ENCODE assay signal across 8 mouse cellular contexts in the genomic region with DNA sequence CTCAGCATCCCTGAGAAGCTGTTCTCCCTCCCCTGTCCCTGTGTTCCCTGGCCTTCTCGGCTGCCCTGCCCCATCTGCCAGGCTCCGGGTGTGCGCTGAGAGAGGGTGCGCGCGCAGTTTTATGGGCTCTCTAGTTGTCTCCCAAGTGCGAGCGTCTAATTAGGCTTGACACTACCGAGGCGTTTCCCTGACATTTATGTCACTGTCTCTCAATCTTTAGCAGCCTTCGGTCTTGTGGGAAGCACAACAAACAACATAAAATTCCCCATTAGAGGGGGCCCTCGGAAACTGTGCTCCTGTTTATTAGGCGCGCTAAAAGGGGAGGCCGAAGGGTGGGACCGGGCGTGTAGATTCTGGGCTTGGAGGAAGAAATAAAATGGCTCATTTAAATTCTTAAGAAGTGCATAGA.
DNase-seq lines count a peak whose midpoint lies in the region; ATAC-seq and TF ChIP-seq lines count a peak whose summit lies in the region.

No protein-coding gene starts in this region.

- peak overlapping the region; percentile 35 for H3K4me3 ChIP-seq in lung, embryonic 14.5 days (ENCODE audit: low read depth, low read length)
- peak overlapping the region; percentile 43 for H3K4me3 ChIP-seq in heart, embryonic 15.5 days
- peak overlapping the region; percentile 32 for H3K4me3 ChIP-seq in neural tube, embryonic 15.5 days (replicated peaks)

- peak; percentile 65 for DNase-seq in lung, embryonic 14.5 days
- no peak for DNase-seq in lung, adult 18-20 months
- peak; percentile 87 for DNase-seq in embryo, embryonic 11 days
- DNase-seq in liver, result peak; percentile 42
- no peak for DNase-seq in layer of hippocampus, postnatal 25 days (ENCODE audit: extremely low spot score in 1 of 2, low spot score in 1 of 2)
- no peak for DNase-seq in urinary bladder, postnatal 25 days (ENCODE audit: low spot score)

- H3K9ac ChIP-seq in lung, embryonic 14.5 days, result no peak overlapping the region
- peak overlapping the region; percentile 31; the same call in 1 of the 2 replicates for H3K9ac ChIP-seq in heart, embryonic 15.5 days
- H3K9ac ChIP-seq in neural tube, embryonic 15.5 days (replicated peaks), result peak overlapping the region; percentile 7; the same call in 1 of the 2 replicates

- no peaks in the 10 kb centered on the region for H3K27me3 ChIP-seq in lung, embryonic 14.5 days (ENCODE audit: insufficient read depth, low read length)
- H3K27me3 ChIP-seq in heart, embryonic 15.5 days, result no peaks in the 10 kb centered on the region
- no peaks in the 10 kb centered on the region for H3K27me3 ChIP-seq in neural tube, embryonic 15.5 days (replicated peaks)

- 1% methylated on average over 17 of the region's 17 CpGs for WGBS in lung, embryonic 14.5 days
- WGBS in heart, embryonic 15.5 days, result 5% methylated on average over 17 of the region's 17 CpGs
- WGBS in neural tube, embryonic 15.5 days, result 0% methylated on average over 17 of the region's 17 CpGs

- H3K36me3 ChIP-seq in lung, embryonic 14.5 days (ENCODE audit: insufficient read depth), result no peaks in the 10 kb centered on the region
- no peaks in the 10 kb centered on the region for H3K36me3 ChIP-seq in heart, embryonic 15.5 days
- H3K36me3 ChIP-seq in neural tube, embryonic 15.5 days, result no peaks in the 10 kb centered on the region

- peaks cover 7% of the 10 kb centered on the region; the same call in 1 of the 2 replicates for H3K4me1 ChIP-seq in lung, embryonic 14.5 days (ENCODE audit: insufficient read depth)
- H3K4me1 ChIP-seq in heart, embryonic 15.5 days (replicated peaks), result peaks cover 6% of the 10 kb centered on the region; the same call in 1 of the 2 replicates
- peaks cover 16% of the 10 kb centered on the region for H3K4me1 ChIP-seq in neural tube, embryonic 15.5 days

- TF ChIP-seq CTCF in lung, embryonic 14.5 days (IDR thresholded peaks at IDR 0.05; ENCODE audit: low read depth), result no peak

- peak overlapping the region; percentile 75 for H3K4me2 ChIP-seq in lung, embryonic 14.5 days
- peak overlapping the region; percentile 66 for H3K4me2 ChIP-seq in heart, embryonic 15.5 days
- peak overlapping the region; percentile 59 for H3K4me2 ChIP-seq in neural tube, embryonic 15.5 days

- H3K9me3 ChIP-seq in lung, embryonic 14.5 days (ENCODE audit: low read depth, low read length), result no peaks in the 10 kb centered on the region
- H3K9me3 ChIP-seq in heart, embryonic 15.5 days (replicated peaks), result no peaks in the 10 kb centered on the region
- H3K9me3 ChIP-seq in neural tube, embryonic 15.5 days (replicated peaks), result no peaks in the 10 kb centered on the region

- peak; percentile 72; the same call in 1 of the 2 replicates for ATAC-seq in lung, embryonic 14.5 days (ENCODE audit: insufficient read depth)
- ATAC-seq in heart, embryonic 15.5 days (replicated peaks; ENCODE audit: insufficient number of reproducible peaks, insufficient read depth, low FRiP score, low read depth), result peak; percentile 55; the same call in 1 of the 2 replicates
- ATAC-seq in neural tube, embryonic 15.5 days (ENCODE audit: low FRiP score), result peak; percentile 84

- H3K27ac ChIP-seq in lung, embryonic 14.5 days (ENCODE audit: low read depth), result no peak overlapping the region
- no peak overlapping the region for H3K27ac ChIP-seq in heart, embryonic 15.5 days
- H3K27ac ChIP-seq in neural tube, embryonic 15.5 days (replicated peaks), result no peak overlapping the region

Comparison
In these comparisons a context has a peak if more than half of its experiments do, and no peak if none do; other contexts are left out.
1. DNase-seq: peak in lung, embryonic 14.5 days (single experiment), embryo, embryonic 11 days (single experiment) and liver (single experiment); none in lung, adult 18-20 months (0 of 2), layer of hippocampus, postnatal 25 days (0 of 2) and urinary bladder, postnatal 25 days (single experiment).
2. Peak in every context shown above with its lines, with median percentiles within 50 percentile points of each other: ATAC-seq, H3K4me2 ChIP-seq and H3K4me3 ChIP-seq.